In genomic region chr13:77208764-77209418, GRCm38 (mm10) we compare ENCODE assay signal across 19 mouse cellular contexts.
DNase-seq lines count a peak whose midpoint lies in the region; ATAC-seq lines count a peak whose summit lies in the region.
"Had no signal": no experiment of that assay in that cellular context is flagged by ENCODE, and none has a peak within 500 bp of the region (broad histone marks: within the 10 kb centered on the region; RNA-seq: fewer than 3 reads in every experiment).

No protein-coding gene starts in this region.

- ATAC-seq in hindbrain, embryonic 11.5 days (ENCODE audit: low FRiP score) = peak; percentile 78; the same call in 1 of the 2 replicates
- ATAC-seq in hindbrain, embryonic 13.5 days (ENCODE audit: low FRiP score) = peak; percentile 87
- peak; percentile 92 for ATAC-seq in midbrain, embryonic 13.5 days
- ATAC-seq: intestine, embryonic 15.5 days had no signal

- H3K9ac ChIP-seq in hindbrain, embryonic 11.5 days (ENCODE audit: low read depth, low read length) = no peak overlapping the region
- no peak overlapping the region for H3K9ac ChIP-seq in hindbrain, embryonic 13.5 days
- H3K9ac ChIP-seq in midbrain, embryonic 13.5 days (replicated peaks) = no peak overlapping the region
- H3K9ac ChIP-seq: intestine, embryonic 15.5 days; lung, embryonic 15.5 days had no signal

- no peaks in the 10 kb centered on the region for H3K36me3 ChIP-seq in hindbrain, embryonic 11.5 days (ENCODE audit: control insufficient read depth, insufficient read depth, low read length)
- no peaks in the 10 kb centered on the region for H3K36me3 ChIP-seq in hindbrain, embryonic 10.5 days
- H3K36me3 ChIP-seq in hindbrain, embryonic 13.5 days = no peaks in the 10 kb centered on the region
- no peaks in the 10 kb centered on the region for H3K36me3 ChIP-seq in midbrain, embryonic 13.5 days
- H3K36me3 ChIP-seq: intestine, embryonic 15.5 days; limb, embryonic 10.5 days; lung, embryonic 15.5 days had no signal

- H3K4me3 ChIP-seq in hindbrain, embryonic 11.5 days (ENCODE audit: low read depth, low read length) = no peak overlapping the region
- H3K4me3 ChIP-seq in hindbrain, embryonic 10.5 days = no peak overlapping the region
- no peak overlapping the region for H3K4me3 ChIP-seq in hindbrain, embryonic 13.5 days
- H3K4me3 ChIP-seq in midbrain, embryonic 13.5 days (replicated peaks) = no peak overlapping the region
- H3K4me3 ChIP-seq: erythroblast, embryonic 14.5 days; intestine, embryonic 15.5 days; left cerebral cortex, adult 2 months; limb, embryonic 10.5 days; lung, embryonic 15.5 days had no signal

- no peaks in the 10 kb centered on the region for H3K4me1 ChIP-seq in hindbrain, embryonic 11.5 days (replicated peaks; ENCODE audit: control insufficient read depth, insufficient read depth, low read length)
- H3K4me1 ChIP-seq in hindbrain, embryonic 10.5 days (replicated peaks) = no peaks in the 10 kb centered on the region
- peaks cover 8% of the 10 kb centered on the region for H3K4me1 ChIP-seq in hindbrain, embryonic 13.5 days (replicated peaks)
- peaks cover 6% of the 10 kb centered on the region; the same call in 1 of the 2 replicates for H3K4me1 ChIP-seq in midbrain, embryonic 13.5 days (replicated peaks)
- H3K4me1 ChIP-seq: intestine, embryonic 15.5 days; limb, embryonic 10.5 days; lung, embryonic 15.5 days had no signal

- H3K27ac ChIP-seq in hindbrain, embryonic 11.5 days (ENCODE audit: low read depth, low read length) = no peak overlapping the region
- no peak overlapping the region for H3K27ac ChIP-seq in hindbrain, embryonic 10.5 days
- H3K27ac ChIP-seq in hindbrain, embryonic 13.5 days = peak overlapping the region; percentile 62
- no peak overlapping the region for H3K27ac ChIP-seq in midbrain, embryonic 13.5 days
- H3K27ac ChIP-seq: intestine, embryonic 15.5 days; left cerebral cortex, adult 2 months; limb, embryonic 10.5 days; lung, embryonic 15.5 days had no signal

- DNase-seq in hindbrain, embryonic 11.5 days (ENCODE audit: low spot score) = no peak
- no peak for DNase-seq in hindbrain, embryonic 10.5 days (ENCODE audit: low spot score)
- peak; percentile 32 for DNase-seq in retina, embryonic 14.5 days (ENCODE audit: low spot score)
- no peak for DNase-seq in gastrocnemius, adult 8-10 months (ENCODE audit: low spot score in 2 of 2)
- no peak for DNase-seq in adrenal gland, adult 2 months
- DNase-seq: B cell, adult 2 months; cerebellum, adult 8-10 months; gastrocnemius, postnatal 10 days; heart, adult 18-20 months; heart, postnatal 36 days; kidney, postnatal 4 days; layer of hippocampus, adult 9-11 months had no signal

- no peaks in the 10 kb centered on the region for H3K27me3 ChIP-seq in hindbrain, embryonic 11.5 days (ENCODE audit: control insufficient read depth, insufficient read depth, low read length)
- no peaks in the 10 kb centered on the region for H3K27me3 ChIP-seq in hindbrain, embryonic 10.5 days (ENCODE audit: insufficient read depth, poor library complexity, severe bottlenecking)
- H3K27me3 ChIP-seq in hindbrain, embryonic 13.5 days = no peaks in the 10 kb centered on the region
- no peaks in the 10 kb centered on the region for H3K27me3 ChIP-seq in midbrain, embryonic 13.5 days
- H3K27me3 ChIP-seq: intestine, embryonic 15.5 days; lung, embryonic 15.5 days had no signal

- H3K4me2 ChIP-seq in hindbrain, embryonic 11.5 days (replicated peaks; ENCODE audit: low read depth, low read length) = no peak overlapping the region
- H3K4me2 ChIP-seq in hindbrain, embryonic 13.5 days = no peak overlapping the region
- no peak overlapping the region for H3K4me2 ChIP-seq in midbrain, embryonic 13.5 days (replicated peaks)
- H3K4me2 ChIP-seq: intestine, embryonic 15.5 days; lung, embryonic 15.5 days had no signal

- WGBS in hindbrain, embryonic 11.5 days = 81% methylated on average over 7 of the region's 7 CpGs
- 81% methylated on average over 7 of the region's 7 CpGs for WGBS in hindbrain, embryonic 10.5 days
- 61% methylated on average over 7 of the region's 7 CpGs for WGBS in hindbrain, embryonic 13.5 days
- WGBS in midbrain, embryonic 13.5 days = 69% methylated on average over 7 of the region's 7 CpGs

- no peaks in the 10 kb centered on the region for H3K9me3 ChIP-seq in hindbrain, embryonic 11.5 days (ENCODE audit: control insufficient read depth, low read length)
- H3K9me3 ChIP-seq in hindbrain, embryonic 10.5 days = no peaks in the 10 kb centered on the region
- H3K9me3 ChIP-seq in hindbrain, embryonic 13.5 days = no peaks in the 10 kb centered on the region
- H3K9me3 ChIP-seq in midbrain, embryonic 13.5 days = no peaks in the 10 kb centered on the region
- H3K9me3 ChIP-seq: intestine, embryonic 15.5 days; limb, embryonic 10.5 days; lung, embryonic 15.5 days had no signal
